Mouse (Mus musculus): ENCODE results near the gene Rad51b. TPM values are rescaled to one million over a fixed set of nuclear protein-coding genes. Genes with fewer than 3 reads are reported as not detected.

Rad51b gene
- polyA plus RNA-seq, 1 experiment from 2014 or later = 6.5 TPM

GRCm38 (mm10) chr12:79292874-79293273, 4.2 kb upstream of the Rad51b start:
- H3K9ac ChIP-seq (ENCODE audit: low read depth, low read length) = no peak overlapping the region
- no peaks in the 10 kb centered on the region for H3K4me1 ChIP-seq (replicated peaks; ENCODE audit: control insufficient read depth, insufficient read depth, low read length)
- H3K27ac ChIP-seq (ENCODE audit: low read depth, low read length) = no peak overlapping the region
- H3K27me3 ChIP-seq (ENCODE audit: control insufficient read depth, insufficient read depth, low read length) = no peaks in the 10 kb centered on the region
- H3K9me3 ChIP-seq (ENCODE audit: control insufficient read depth, low read length) = no peaks in the 10 kb centered on the region
- DNase-seq (ENCODE audit: low spot score) = no peak
- no peak overlapping the region for H3K4me2 ChIP-seq (replicated peaks; ENCODE audit: low read depth, low read length)
- H3K4me3 ChIP-seq (ENCODE audit: low read depth, low read length) = no peak overlapping the region
- no peaks in the 10 kb centered on the region for H3K36me3 ChIP-seq (ENCODE audit: control insufficient read depth, insufficient read depth, low read length)
- ATAC-seq (ENCODE audit: low FRiP score) = no peak
- 82% methylated on average over 6 of the region's 6 CpGs for WGBS

GRCm38 (mm10) chr12:79296126-79296816, 811 bp upstream of the Rad51b start, which contains the start of gene Zfyve26:
TSS of gene Zfyve26 (minus strand) at chr12:79296304.
- no peaks in the 10 kb centered on the region for H3K4me1 ChIP-seq (replicated peaks; ENCODE audit: control insufficient read depth, insufficient read depth, low read length)
- peak within 1 kb of the TSS; percentile 64 for H3K4me3 ChIP-seq (ENCODE audit: low read depth, low read length)
- DNase-seq (ENCODE audit: low spot score) = peak; percentile 90
- H3K27me3 ChIP-seq (ENCODE audit: control insufficient read depth, insufficient read depth, low read length) = no peaks in the 10 kb centered on the region
- peak within 1 kb of the TSS; percentile 65 for H3K9ac ChIP-seq (ENCODE audit: low read depth, low read length)
- ATAC-seq (ENCODE audit: low FRiP score) = peak; percentile 96
- no peak within 1 kb of the TSS for H3K27ac ChIP-seq (ENCODE audit: low read depth, low read length)
- under 1% methylated on average over 29 of the region's 29 CpGs for WGBS
- no peaks in the 10 kb centered on the region for H3K36me3 ChIP-seq (ENCODE audit: control insufficient read depth, insufficient read depth, low read length)
- H3K9me3 ChIP-seq (ENCODE audit: control insufficient read depth, low read length) = no peaks in the 10 kb centered on the region
- peak within 1 kb of the TSS; percentile 65 for H3K4me2 ChIP-seq (replicated peaks; ENCODE audit: low read depth, low read length)

GRCm38 (mm10) chr12:79297884-79298636, 978 bp downstream of the Rad51b start:
- Histone ChIP-seq H3K36me3 (ENCODE audit: control insufficient read depth, insufficient read depth, low read length) (no peaks in the 10 kb centered on the region), H3K4me3 (ENCODE audit: low read depth, low read length) (peak overlapping the region; percentile 64), H3K4me2 (replicated peaks; ENCODE audit: low read depth, low read length) (peak overlapping the region; percentile 53), H3K4me1 (replicated peaks; ENCODE audit: control insufficient read depth, insufficient read depth, low read length) (no peaks in the 10 kb centered on the region), H3K27me3 (ENCODE audit: control insufficient read depth, insufficient read depth, low read length) (no peaks in the 10 kb centered on the region), H3K9ac (ENCODE audit: low read depth, low read length) (peak overlapping the region; percentile 60), H3K27ac (ENCODE audit: low read depth, low read length) (no peak overlapping the region), H3K9me3 (ENCODE audit: control insufficient read depth, low read length) (no peaks in the 10 kb centered on the region)
- ATAC-seq (ENCODE audit: low FRiP score) (no peak), DNase-seq (ENCODE audit: low spot score) (no peak)
- WGBS = 18% methylated on average over 15 of the region's 15 CpGs

- Histone ChIP-seq H3K36me3 (ENCODE audit: control insufficient read depth, insufficient read depth, low read length) (no peaks in the 10 kb centered on the region), H3K4me3 (ENCODE audit: low read depth, low read length) (no peak overlapping the region), H3K9me3 (ENCODE audit: control insufficient read depth, low read length) (no peaks in the 10 kb centered on the region), H3K27me3 (ENCODE audit: control insufficient read depth, insufficient read depth, low read length) (no peaks in the 10 kb centered on the region), H3K27ac (ENCODE audit: low read depth, low read length) (no peak overlapping the region), H3K9ac (ENCODE audit: low read depth, low read length) (no peak overlapping the region), H3K4me2 (replicated peaks; ENCODE audit: low read depth, low read length) (no peak overlapping the region), H3K4me1 (replicated peaks; ENCODE audit: control insufficient read depth, insufficient read depth, low read length) (no peaks in the 10 kb centered on the region)
- no peak for ATAC-seq (ENCODE audit: low FRiP score)
- WGBS = 93% methylated on average over 9 of the region's 9 CpGs
- no peak for DNase-seq (ENCODE audit: low spot score)
These were observed 4.7 kb downstream of the Rad51b start for GRCm38 (mm10) chr12:79301802-79302201.

- WGBS = 67% methylated on average over 1 of the region's 1 CpGs
These were observed 8.0 kb downstream of the Rad51b start for GRCm38 (mm10) chr12:79305131-79305530.

GRCm38 (mm10) chr12:79306013-79306412, 8.9 kb downstream of the Rad51b start:
- Histone ChIP-seq H3K4me2 (replicated peaks; ENCODE audit: low read depth, low read length) (no peak overlapping the region), H3K36me3 (ENCODE audit: control insufficient read depth, insufficient read depth, low read length) (no peaks in the 10 kb centered on the region), H3K9ac (ENCODE audit: low read depth, low read length) (no peak overlapping the region), H3K9me3 (ENCODE audit: control insufficient read depth, low read length) (no peaks in the 10 kb centered on the region), H3K27ac (ENCODE audit: low read depth, low read length) (no peak overlapping the region), H3K27me3 (ENCODE audit: control insufficient read depth, insufficient read depth, low read length) (no peaks in the 10 kb centered on the region), H3K4me3 (ENCODE audit: low read depth, low read length) (no peak overlapping the region), H3K4me1 (replicated peaks; ENCODE audit: control insufficient read depth, insufficient read depth, low read length) (no peaks in the 10 kb centered on the region)
- WGBS = 77% methylated on average over 4 of the region's 4 CpGs
- ATAC-seq (ENCODE audit: low FRiP score) (no peak), DNase-seq (ENCODE audit: low spot score) (no peak)

More at GRCm38 (mm10) chr12:79305131-79305530, 8.0 kb downstream of the Rad51b start:
- DNase-seq (ENCODE audit: low spot score) (peak; percentile 7), ATAC-seq (ENCODE audit: low FRiP score) (no peak)
- no peak overlapping the region for H3K27ac ChIP-seq (ENCODE audit: low read depth, low read length)
- no peaks in the 10 kb centered on the region for H3K36me3 ChIP-seq (ENCODE audit: control insufficient read depth, insufficient read depth, low read length)
- no peak overlapping the region for H3K4me3 ChIP-seq (ENCODE audit: low read depth, low read length)
- H3K4me2 ChIP-seq (replicated peaks; ENCODE audit: low read depth, low read length) = no peak overlapping the region
- H3K4me1 ChIP-seq (replicated peaks; ENCODE audit: control insufficient read depth, insufficient read depth, low read length) = no peaks in the 10 kb centered on the region
- H3K9me3 ChIP-seq (ENCODE audit: control insufficient read depth, low read length) = no peaks in the 10 kb centered on the region
- H3K9ac ChIP-seq (ENCODE audit: low read depth, low read length) = no peak overlapping the region
- no peaks in the 10 kb centered on the region for H3K27me3 ChIP-seq (ENCODE audit: control insufficient read depth, insufficient read depth, low read length)

DNA sequence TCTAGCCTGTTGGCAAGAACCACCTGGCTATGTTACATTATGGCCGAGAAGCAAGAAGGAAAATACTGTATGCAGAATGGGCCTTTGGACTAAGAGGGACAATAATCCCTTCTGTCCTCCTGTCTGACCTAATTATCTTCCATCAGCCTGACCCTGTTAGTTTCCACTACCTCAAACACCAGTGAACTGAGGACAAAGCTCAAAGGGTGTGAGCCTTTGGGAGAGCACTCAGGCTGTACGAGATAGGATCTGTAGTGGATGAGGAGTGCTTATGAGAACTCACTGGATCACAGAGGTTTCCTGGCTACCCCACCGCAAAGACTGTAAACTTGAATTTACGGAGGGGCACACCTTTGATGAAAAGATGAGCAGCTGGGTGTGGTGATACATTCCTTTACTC, 16.6 kb downstream of the Rad51b start:
- H3K9me3 ChIP-seq (ENCODE audit: control insufficient read depth, low read length) = no peaks in the 10 kb centered on the region
- WGBS = 95% methylated on average over 4 of the region's 4 CpGs

GRCm38 (mm10) chr12:79317339-79317738, 20.3 kb downstream of the Rad51b start:
- 93% methylated on average over 5 of the region's 5 CpGs for WGBS
- Histone ChIP-seq H3K9me3 (ENCODE audit: control insufficient read depth, low read length) (no peaks in the 10 kb centered on the region), H3K27me3 (ENCODE audit: control insufficient read depth, insufficient read depth, low read length) (no peaks in the 10 kb centered on the region), H3K4me1 (replicated peaks; ENCODE audit: control insufficient read depth, insufficient read depth, low read length) (no peaks in the 10 kb centered on the region), H3K9ac (ENCODE audit: low read depth, low read length) (no peak overlapping the region), H3K27ac (ENCODE audit: low read depth, low read length) (no peak overlapping the region), H3K36me3 (ENCODE audit: control insufficient read depth, insufficient read depth, low read length) (no peaks in the 10 kb centered on the region), H3K4me3 (ENCODE audit: low read depth, low read length) (no peak overlapping the region), H3K4me2 (replicated peaks; ENCODE audit: low read depth, low read length) (no peak overlapping the region)
- no peak for DNase-seq (ENCODE audit: low spot score)
- no peak for ATAC-seq (ENCODE audit: low FRiP score)

More for the DNA sequence above, 16.6 kb downstream of the Rad51b start:
- DNase-seq (ENCODE audit: low spot score) (no peak), ATAC-seq (ENCODE audit: low FRiP score) (no peak)
- no peaks in the 10 kb centered on the region for H3K4me1 ChIP-seq (replicated peaks; ENCODE audit: control insufficient read depth, insufficient read depth, low read length)
- H3K4me2 ChIP-seq (replicated peaks; ENCODE audit: low read depth, low read length) = no peak overlapping the region
- H3K27ac ChIP-seq (ENCODE audit: low read depth, low read length) = no peak overlapping the region
- no peaks in the 10 kb centered on the region for H3K36me3 ChIP-seq (ENCODE audit: control insufficient read depth, insufficient read depth, low read length)
- no peak overlapping the region for H3K9ac ChIP-seq (ENCODE audit: low read depth, low read length)
- H3K4me3 ChIP-seq (ENCODE audit: low read depth, low read length) = no peak overlapping the region
- no peaks in the 10 kb centered on the region for H3K27me3 ChIP-seq (ENCODE audit: control insufficient read depth, insufficient read depth, low read length)

DNA sequence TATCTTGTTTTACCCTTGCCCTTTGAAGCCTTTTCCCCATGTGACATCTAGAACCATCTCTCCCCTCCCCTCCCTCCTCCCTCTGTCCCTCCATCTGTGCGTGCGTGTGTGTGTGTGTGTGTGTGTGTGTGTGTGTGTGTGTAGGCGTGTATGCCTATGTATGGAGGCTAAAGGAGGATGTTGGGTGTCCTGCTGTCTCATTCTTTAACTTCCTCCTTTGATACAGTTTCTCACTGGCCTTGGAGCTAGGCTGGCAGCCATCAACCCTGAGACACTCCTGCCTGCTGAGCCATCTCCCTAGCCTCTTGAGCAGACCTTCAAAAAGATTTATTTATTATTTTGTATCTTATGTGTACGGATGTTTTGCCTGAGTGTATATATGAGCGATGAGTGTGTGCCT, 23.8 kb downstream of the Rad51b start:
- Histone ChIP-seq H3K27me3 (ENCODE audit: control insufficient read depth, insufficient read depth, low read length) (no peaks in the 10 kb centered on the region), H3K4me3 (ENCODE audit: low read depth, low read length) (no peak overlapping the region), H3K9ac (ENCODE audit: low read depth, low read length) (no peak overlapping the region), H3K27ac (ENCODE audit: low read depth, low read length) (no peak overlapping the region), H3K4me2 (replicated peaks; ENCODE audit: low read depth, low read length) (no peak overlapping the region), H3K4me1 (replicated peaks; ENCODE audit: control insufficient read depth, insufficient read depth, low read length) (no peaks in the 10 kb centered on the region), H3K36me3 (ENCODE audit: control insufficient read depth, insufficient read depth, low read length) (no peaks in the 10 kb centered on the region), H3K9me3 (ENCODE audit: control insufficient read depth, low read length) (no peaks in the 10 kb centered on the region)
- 86% methylated on average over 5 of the region's 5 CpGs for WGBS
- DNase-seq (ENCODE audit: low spot score) = no peak
- ATAC-seq (ENCODE audit: low FRiP score) = no peak

All from hindbrain, embryonic 11.5 days (tissue).